Mouse (Mus musculus): Measurements from ENCODE around the gene Agrn.

DNA sequence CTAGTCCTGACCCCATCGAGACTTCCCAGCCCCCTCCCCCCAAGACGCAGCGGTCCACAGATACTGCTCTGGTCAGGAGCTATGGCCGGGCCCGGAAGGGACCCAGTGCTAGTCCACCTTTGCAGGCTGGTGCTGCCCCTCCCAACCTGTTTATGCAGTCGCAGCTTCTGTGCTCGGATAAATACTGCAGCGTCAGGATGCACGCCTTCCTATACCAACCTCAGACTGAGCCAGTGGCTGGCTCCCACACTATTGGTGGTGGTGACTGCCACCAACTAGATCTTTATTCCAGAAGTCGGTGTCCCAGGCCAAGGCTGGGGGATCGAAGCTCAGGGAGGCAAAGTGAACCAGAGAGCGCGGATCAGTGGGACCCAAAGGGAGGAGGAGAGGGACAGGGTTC is 62.2 kb downstream of the Agrn start:
- no peak for TF ChIP-seq CTCF (IDR thresholded peaks at IDR 0.05; ENCODE audit: low read depth, low read length)
- no peak for TF ChIP-seq GATA2 (IDR thresholded peaks at IDR 0.05; ENCODE audit: borderline replicate concordance, low read depth, low read length)
- TF ChIP-seq POLR2AphosphoS5 (IDR thresholded peaks at IDR 0.05; ENCODE audit: insufficient replicate concordance, low read depth, low read length): no peak
